Mouse (Mus musculus): Measurements from ENCODE around the gene Fez1. TPM values are rescaled to one million over a fixed set of nuclear protein-coding genes. Genes with fewer than 3 reads are reported as not detected.

The Fez1 gene
- polyA plus RNA-seq, 1 experiment from 2014 or later, result 446 TPM

- no peak overlapping the region for H3K9ac ChIP-seq
- 4% methylated on average over 6 of the region's 6 CpGs for WGBS
- H3K27ac ChIP-seq, result no peak overlapping the region
- H3K9me3 ChIP-seq, result no peaks in the 10 kb centered on the region
- ATAC-seq (ENCODE audit: low FRiP score), result peak; percentile 83
- peaks cover 22% of the 10 kb centered on the region for H3K4me1 ChIP-seq
- no peaks in the 10 kb centered on the region for H3K36me3 ChIP-seq (replicated peaks)
- H3K27me3 ChIP-seq, result no peaks in the 10 kb centered on the region
- H3K4me3 ChIP-seq (replicated peaks), result no peak overlapping the region
- no peak overlapping the region for H3K4me2 ChIP-seq
Measured at GRCm38 (mm10) chr9:36916362-36916761, 94.7 kb downstream of the Fez1 start.

GRCm38 (mm10) chr9:36916915-36917314 is 95.3 kb downstream of the Fez1 start:
- WGBS, result 58% methylated on average over 5 of the region's 5 CpGs
- ATAC-seq (ENCODE audit: low FRiP score), result no peak
- no peak overlapping the region for H3K27ac ChIP-seq
- H3K27me3 ChIP-seq, result no peaks in the 10 kb centered on the region
- H3K9ac ChIP-seq, result no peak overlapping the region
- H3K9me3 ChIP-seq, result no peaks in the 10 kb centered on the region
- H3K4me3 ChIP-seq (replicated peaks), result no peak overlapping the region
- no peak overlapping the region for H3K4me2 ChIP-seq
- peaks cover 28% of the 10 kb centered on the region for H3K4me1 ChIP-seq
- no peaks in the 10 kb centered on the region for H3K36me3 ChIP-seq (replicated peaks)

- no peaks in the 10 kb centered on the region for H3K9me3 ChIP-seq
Measured at GRCm38 (mm10) chr9:36918582-36918981, 96.9 kb downstream of the Fez1 start.

GRCm38 (mm10) chr9:36919472-36919871 is 97.8 kb downstream of the Fez1 start:
- no peak for ATAC-seq (ENCODE audit: low FRiP score)
- Histone ChIP-seq H3K36me3 (replicated peaks) (no peaks in the 10 kb centered on the region), H3K4me2 (no peak overlapping the region), H3K9me3 (no peaks in the 10 kb centered on the region), H3K4me1 (peaks cover 36% of the 10 kb centered on the region), H3K9ac (no peak overlapping the region), H3K27ac (no peak overlapping the region), H3K4me3 (replicated peaks) (no peak overlapping the region), H3K27me3 (no peaks in the 10 kb centered on the region)
- WGBS, result 51% methylated on average over 4 of the region's 4 CpGs

More at GRCm38 (mm10) chr9:36918582-36918981, 96.9 kb downstream of the Fez1 start:
- no peak overlapping the region for H3K27ac ChIP-seq
- no peak overlapping the region for H3K4me3 ChIP-seq (replicated peaks)
- H3K4me1 ChIP-seq, result peaks cover 36% of the 10 kb centered on the region
- 63% methylated on average over 3 of the region's 3 CpGs for WGBS
- no peak for ATAC-seq (ENCODE audit: low FRiP score)
- H3K9ac ChIP-seq, result no peak overlapping the region
- no peaks in the 10 kb centered on the region for H3K27me3 ChIP-seq
- H3K4me2 ChIP-seq, result no peak overlapping the region
- H3K36me3 ChIP-seq (replicated peaks), result no peaks in the 10 kb centered on the region

- 0 out of 2 replicates have a peak overlapping the region, but pooled peaks have one; percentile 13 for H3K9ac ChIP-seq
- 27% methylated on average over 13 of the region's 13 CpGs for WGBS
- H3K4me1 ChIP-seq, result peaks cover 32% of the 10 kb centered on the region
- no peaks in the 10 kb centered on the region for H3K27me3 ChIP-seq
- ATAC-seq (ENCODE audit: low FRiP score), result peak; percentile 70
- no peak overlapping the region for H3K4me2 ChIP-seq
- peak overlapping the region; percentile 79 for H3K27ac ChIP-seq
- no peaks in the 10 kb centered on the region for H3K36me3 ChIP-seq (replicated peaks)
- H3K4me3 ChIP-seq (replicated peaks), result no peak overlapping the region
- H3K9me3 ChIP-seq, result no peaks in the 10 kb centered on the region
Measured at GRCm38 (mm10) chr9:36921718-36922415, 100.2 kb downstream of the Fez1 start.

- peaks cover 28% of the 10 kb centered on the region for H3K4me1 ChIP-seq
- 95% methylated on average over 5 of the region's 5 CpGs for whole genome bisulfite sequencing
- no peaks in the 10 kb centered on the region for H3K36me3 ChIP-seq (replicated peaks)
- no peak overlapping the region for H3K27ac ChIP-seq
- H3K9me3 ChIP-seq, result no peaks in the 10 kb centered on the region
- no peak overlapping the region for H3K4me2 ChIP-seq
- no peak overlapping the region for H3K4me3 ChIP-seq (replicated peaks)
- ATAC-seq (ENCODE audit: low FRiP score), result no peak
- no peaks in the 10 kb centered on the region for H3K27me3 ChIP-seq
- no peak overlapping the region for H3K9ac ChIP-seq
Measured at GRCm38 (mm10) chr9:36923753-36924152, 102.1 kb downstream of the Fez1 start.

Other genes starting within 250 kb of the Fez1 start
- gene Gm17689, start 239.2 kb upstream of the Fez1 start, polyA plus RNA-seq (2016; fragmentation: Nextera tagmentation; extraction: Ambion mirVana), result not detected in 2 replicates
- gene A630095E13Rik, start 178.5 kb upstream of the Fez1 start, polyA plus RNA-seq (2016; fragmentation: Nextera tagmentation; extraction: Ambion mirVana), result not detected in 2 replicates
- gene Acrv1, start 128.6 kb upstream of the Fez1 start, polyA plus RNA-seq (2016; fragmentation: Nextera tagmentation; extraction: Ambion mirVana), result not detected in 2 replicates
- gene Chek1, start 94.8 kb upstream of the Fez1 start, polyA plus RNA-seq (2016; fragmentation: Nextera tagmentation; extraction: Ambion mirVana), result 53.7 and 55.7 TPM in 2 replicates
- gene Stt3a, start 54.2 kb upstream of the Fez1 start, polyA plus RNA-seq (2016; fragmentation: Nextera tagmentation; extraction: Ambion mirVana), result 132 and 144 TPM in 2 replicates
- gene Ei24, start 24.5 kb upstream of the Fez1 start, polyA plus RNA-seq (2016; fragmentation: Nextera tagmentation; extraction: Ambion mirVana), result 111 and 118 TPM in 2 replicates